15 mouse cellular contexts compared by ENCODE assay signal in genomic region chr12:104735993-104736395, GRCm38 (mm10). TPM values are rescaled to one million over a fixed set of nuclear protein-coding genes. Genes with fewer than 3 reads are reported as not detected.
DNase-seq lines count a peak whose midpoint lies in the region; ATAC-seq and TF ChIP-seq lines count a peak whose summit lies in the region.
"Had no signal": no experiment of that assay in that cellular context is flagged by ENCODE, and none has a peak within 500 bp of the region (broad histone marks: within the 10 kb centered on the region; RNA-seq: fewer than 3 reads in every experiment).

No protein-coding gene starts in this region.

- TF ChIP-seq CTCF in liver, adult 2 months (IDR thresholded peaks at IDR 0.05; ENCODE audit: low read depth, low read length) = no peak

- no peak overlapping the region for H3K27ac ChIP-seq in liver, adult 2 months (replicated peaks; ENCODE audit: insufficient read depth, low read depth, low read length)
- no peak overlapping the region for H3K27ac ChIP-seq in liver, embryonic 12.5 days
- no peak overlapping the region for H3K27ac ChIP-seq in midbrain, embryonic 13.5 days
- no peak overlapping the region for H3K27ac ChIP-seq in neural tube, embryonic 15.5 days (replicated peaks)
- H3K27ac ChIP-seq: forebrain, embryonic 13.5 days; heart, embryonic 10.5 days; kidney, embryonic 15.5 days; limb, embryonic 15.5 days had no signal

- H3K4me3 ChIP-seq in liver, adult 2 months (ENCODE audit: insufficient read depth, low read depth, low read length) = no peak overlapping the region
- H3K4me3 ChIP-seq in liver, embryonic 12.5 days = no peak overlapping the region
- H3K4me3 ChIP-seq in midbrain, embryonic 13.5 days (replicated peaks) = no peak overlapping the region
- H3K4me3 ChIP-seq in neural tube, embryonic 15.5 days (replicated peaks) = no peak overlapping the region
- H3K4me3 ChIP-seq: forebrain, embryonic 13.5 days; heart, embryonic 10.5 days; kidney, embryonic 15.5 days; limb, embryonic 15.5 days; myocyte had no signal

- no peak overlapping the region for H3K4me2 ChIP-seq in liver, embryonic 12.5 days
- no peak overlapping the region for H3K4me2 ChIP-seq in midbrain, embryonic 13.5 days (replicated peaks)
- H3K4me2 ChIP-seq in neural tube, embryonic 15.5 days = no peak overlapping the region
- H3K4me2 ChIP-seq: forebrain, embryonic 13.5 days; kidney, embryonic 15.5 days; limb, embryonic 15.5 days had no signal

- H3K27me3 ChIP-seq in liver, adult 2 months (ENCODE audit: control insufficient read depth, insufficient read depth, low read length) = no peaks in the 10 kb centered on the region
- no peaks in the 10 kb centered on the region for H3K27me3 ChIP-seq in liver, embryonic 12.5 days (replicated peaks)
- no peaks in the 10 kb centered on the region; the same call in 1 of the 2 replicates for H3K27me3 ChIP-seq in midbrain, embryonic 13.5 days
- no peaks in the 10 kb centered on the region for H3K27me3 ChIP-seq in neural tube, embryonic 15.5 days (replicated peaks)
- H3K27me3 ChIP-seq: forebrain, embryonic 13.5 days; kidney, embryonic 15.5 days; limb, embryonic 15.5 days had no signal

- DNase-seq in liver, adult 2 months (ENCODE audit: extremely low read depth, low read depth, low spot score) = peak; percentile 42
- DNase-seq in embryo, embryonic 9.5 days (ENCODE audit: extremely low spot score) = peak; percentile 38
- no peak for DNase-seq in lung, postnatal 4 days
- no peak for DNase-seq in lung, postnatal 36 days
- DNase-seq: gastrocnemius, postnatal 36 days; heart, postnatal 14 days; lung, adult 18-20 months had no signal

- no peak overlapping the region for H3K9ac ChIP-seq in liver, adult 2 months (ENCODE audit: low read depth, low read length)
- H3K9ac ChIP-seq in liver, embryonic 12.5 days = no peak overlapping the region
- H3K9ac ChIP-seq in midbrain, embryonic 13.5 days (replicated peaks) = no peak overlapping the region
- H3K9ac ChIP-seq in neural tube, embryonic 15.5 days (replicated peaks) = no peak overlapping the region
- H3K9ac ChIP-seq: forebrain, embryonic 13.5 days; kidney, embryonic 15.5 days; limb, embryonic 15.5 days had no signal

- TF ChIP-seq POLR2A in liver, adult 2 months (IDR thresholded peaks at IDR 0.05; ENCODE audit: extremely low read depth, insufficient read depth, low read length) = no peak

- 42% methylated on average over 3 of the region's 3 CpGs for WGBS in liver, adult 2 months
- 75% methylated on average over 3 of the region's 3 CpGs for WGBS in liver, embryonic 12.5 days (ENCODE audit: insufficient replicate concordance)
- WGBS in midbrain, embryonic 13.5 days = 13% methylated on average over 3 of the region's 3 CpGs
- 15% methylated on average over 3 of the region's 3 CpGs for WGBS in neural tube, embryonic 15.5 days

- H3K9me3 ChIP-seq in liver, embryonic 12.5 days (replicated peaks) = no peaks in the 10 kb centered on the region
- no peaks in the 10 kb centered on the region for H3K9me3 ChIP-seq in midbrain, embryonic 13.5 days
- H3K9me3 ChIP-seq in neural tube, embryonic 15.5 days (replicated peaks) = no peaks in the 10 kb centered on the region
- H3K9me3 ChIP-seq: forebrain, embryonic 13.5 days; heart, embryonic 10.5 days; kidney, embryonic 15.5 days; limb, embryonic 15.5 days had no signal

- no peak for ATAC-seq in liver, embryonic 12.5 days
- peak; percentile 56 for ATAC-seq in midbrain, embryonic 13.5 days
- 0 out of 2 replicates have a peak, but pooled peaks have one; percentile 11 for ATAC-seq in neural tube, embryonic 15.5 days (ENCODE audit: low FRiP score)
- ATAC-seq: forebrain, embryonic 13.5 days had no signal

- H3K79me2 ChIP-seq in liver, adult 2 months (ENCODE audit: control insufficient read depth, insufficient read depth, low read length) = peaks cover 7% of the 10 kb centered on the region; the same call in 1 of the 2 replicates

- peaks cover 7% of the 10 kb centered on the region for H3K4me1 ChIP-seq in liver, adult 2 months (ENCODE audit: control insufficient read depth, insufficient read depth, low read length)
- H3K4me1 ChIP-seq in liver, embryonic 12.5 days = peaks cover 4% of the 10 kb centered on the region; the same call in 1 of the 2 replicates
- peaks cover 85% of the 10 kb centered on the region for H3K4me1 ChIP-seq in midbrain, embryonic 13.5 days (replicated peaks)
- H3K4me1 ChIP-seq in neural tube, embryonic 15.5 days = peaks cover 30% of the 10 kb centered on the region

- peaks cover 23% of the 10 kb centered on the region for H3K36me3 ChIP-seq in liver, adult 2 months (ENCODE audit: control insufficient read depth, insufficient read depth, low read length)
- H3K36me3 ChIP-seq in liver, embryonic 12.5 days = peaks cover 64% of the 10 kb centered on the region
- H3K36me3 ChIP-seq in midbrain, embryonic 13.5 days = peaks cover 2% of the 10 kb centered on the region; the same call in 1 of the 2 replicates
- H3K36me3 ChIP-seq in neural tube, embryonic 15.5 days = peaks cover 4% of the 10 kb centered on the region; the same call in 1 of the 2 replicates

RNA-seq across cellular contexts. Expression of gene Dicer1, which starts 15.8 kb away (rescaled TPM):
- total RNA-seq in liver, adult 2 months (2014; rRNA removed) = 14.8 and 15.7 TPM in 2 replicates
- 4.9 and 5.0 TPM in 2 replicates for polyA plus RNA-seq in liver, adult 2 months (2012; rRNA removed)
- polyA plus RNA-seq in liver, embryonic 12.5 days (2016; fragmentation: Nextera tagmentation; extraction: Ambion mirVana) = 22.5 and 23.1 TPM in 2 replicates
- 52.3 and 53.9 TPM in 2 replicates for polyA plus RNA-seq in midbrain, embryonic 13.5 days (2015; fragmentation: Nextera tagmentation; extraction: Ambion mirVana)
- 34.5 and 36.5 TPM in 2 replicates for polyA plus RNA-seq in neural tube, embryonic 15.5 days (2015; fragmentation: Nextera tagmentation; extraction: Ambion mirVana)

Comparison
In these comparisons a context has a peak if more than half of its experiments do, and no peak if none do; other contexts are left out.
1. DNase-seq: peak in liver, adult 2 months (single experiment) and embryo, embryonic 9.5 days (single experiment); none in lung, postnatal 4 days (0 of 2) and lung, postnatal 36 days (single experiment).